ENCODE assay signal across 7 mouse cellular contexts in genomic region chr2:60125049-60126004, GRCm38 (mm10).
DNase-seq lines count a peak whose midpoint lies in the region; ATAC-seq lines count a peak whose summit lies in the region.

No protein-coding gene starts in this region.

- intact Hi-C loops in gastrocnemius, postnatal 36 days (cut with DNase I): loop anchor here (2.0 to 5.0 kb wide), 3 partner anchors 83 to 158 kb away; partner anchors contain the start of genes Baz2b and March7
- intact Hi-C loops in left cerebral cortex, postnatal 36 days (cut with DNase I): loop anchor here (10.0 kb wide), 1 partner anchor 91 kb away; no protein-coding TSS in a partner anchor

- peak overlapping the region; percentile 61 for H3K4me2 ChIP-seq in intestine, embryonic 14.5 days (ENCODE audit: low read length)

- H3K9ac ChIP-seq in intestine, embryonic 14.5 days (ENCODE audit: low read length): peak overlapping the region; percentile 98

- peak overlapping the region; percentile 100 for H3K27ac ChIP-seq in intestine, embryonic 14.5 days (ENCODE audit: low read depth)

- H3K4me3 ChIP-seq in intestine, embryonic 14.5 days (ENCODE audit: low read depth, low read length): peak overlapping the region; percentile 90

- no peaks in the 10 kb centered on the region for H3K9me3 ChIP-seq in intestine, embryonic 14.5 days (ENCODE audit: control insufficient read depth, low read length)

- H3K36me3 ChIP-seq in intestine, embryonic 14.5 days (ENCODE audit: control insufficient read depth, insufficient read depth, low read length): no peaks in the 10 kb centered on the region

- peak; percentile 76 for ATAC-seq in intestine, embryonic 14.5 days (replicated peaks; ENCODE audit: low FRiP score, low TSS enrichment, low read depth)

- H3K4me1 ChIP-seq in intestine, embryonic 14.5 days (replicated peaks; ENCODE audit: control insufficient read depth, insufficient read depth, low read length): peaks cover 31% of the 10 kb centered on the region

- WGBS in intestine, embryonic 14.5 days: under 1% methylated on average over 64 of the region's 83 CpGs

- DNase-seq in adrenal gland, adult 18-20 months (ENCODE audit: low spot score in 2 of 2): peak; percentile 60 to 70
- DNase-seq in embryo, embryonic 10.5 days (ENCODE audit: low spot score): peak; percentile 88
- peak; percentile 44 to 67 for DNase-seq in gastrocnemius, postnatal 36 days
- DNase-seq in intestine, embryonic 14.5 days (ENCODE audit: low spot score): peak; percentile 89
- DNase-seq in left cerebral cortex, postnatal 36 days (ENCODE audit: low spot score in 2 of 2): peak; percentile 57 to 60
- DNase-seq in mesoderm, embryonic 11.5 days (ENCODE audit: low read depth, low spot score): peak; percentile 80
- DNase-seq in right cerebral cortex, postnatal 4 days: peak; percentile 60

- no peaks in the 10 kb centered on the region for H3K27me3 ChIP-seq in intestine, embryonic 14.5 days (replicated peaks; ENCODE audit: control insufficient read depth, insufficient read depth, low read length)

Comparison
In these comparisons a context has a peak if more than half of its experiments do, and no peak if none do; other contexts are left out.
1. Peak in every context shown above with its lines: DNase-seq, ATAC-seq, H3K4me3 ChIP-seq and H3K27ac ChIP-seq.